Mouse (Mus musculus): ENCODE measurements around the gene Rpp25. TPM values are rescaled to one million over a fixed set of nuclear protein-coding genes. Genes with fewer than 3 reads are reported as not detected.
A peak's percentile ranks its signal among the peaks of the same experiment; 100 is the strongest.

The Rpp25 gene
- total and polyA plus RNA-seq, 3 experiments, result 2.9 to 10.8 (median 5.4) TPM

DNA sequence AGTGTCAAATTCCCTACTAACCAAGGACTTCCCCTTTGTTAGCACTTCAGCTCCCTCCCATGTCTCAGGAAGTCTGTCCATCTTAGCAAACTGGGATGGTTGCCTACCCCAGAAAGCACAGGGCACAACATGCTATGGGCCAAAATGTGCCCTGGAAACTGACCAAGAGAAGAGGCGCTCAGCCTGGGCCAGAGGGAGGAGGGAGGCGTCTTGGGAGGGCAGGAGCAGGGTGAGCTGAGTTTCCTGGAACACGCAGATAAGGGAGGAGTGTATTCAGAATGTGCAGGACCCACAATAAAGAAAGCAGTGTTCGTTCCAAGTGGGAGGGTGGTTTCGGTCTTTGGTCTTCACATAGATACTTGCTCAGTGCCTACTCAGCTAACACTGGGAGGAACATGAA is 43.5 kb downstream of the Rpp25 start:
- no peaks in the 10 kb centered on the region for H3K9me3 ChIP-seq (replicated peaks)
- peaks cover 27% of the 10 kb centered on the region for H3K4me1 ChIP-seq (ENCODE audit: insufficient read depth, low read depth, low read length)
- no peak for DNase-seq (ENCODE audit: low spot score)
- H3K27me3 ChIP-seq (ENCODE audit: insufficient read depth, low read length), result no peaks in the 10 kb centered on the region
- ATAC-seq (ENCODE audit: extremely low read depth, insufficient number of reproducible peaks, low FRiP score, poor library complexity, severe bottlenecking), result no peak
- H3K36me3 ChIP-seq (replicated peaks), result peaks cover 85% of the 10 kb centered on the region
- TF ChIP-seq TAL1 (conservative IDR thresholded peaks at IDR 0.05; ENCODE audit: low read depth, low read length), result no peak
- no peak for TF ChIP-seq POLR2AphosphoS5 (IDR thresholded peaks at IDR 0.05; ENCODE audit: insufficient replicate concordance, low read depth, low read length)
- TF ChIP-seq CTCF (IDR thresholded peaks at IDR 0.05; ENCODE audit: low read depth, low read length), result no peak
- no peak for TF ChIP-seq GATA1 (IDR thresholded peaks at IDR 0.05; ENCODE audit: borderline replicate concordance, low read length)
- no peak for TF ChIP-seq GATA2 (IDR thresholded peaks at IDR 0.05; ENCODE audit: borderline replicate concordance, low read depth, low read length)
- no peak overlapping the region for H3K4me3 ChIP-seq (ENCODE audit: low read depth, low read length)

DNA sequence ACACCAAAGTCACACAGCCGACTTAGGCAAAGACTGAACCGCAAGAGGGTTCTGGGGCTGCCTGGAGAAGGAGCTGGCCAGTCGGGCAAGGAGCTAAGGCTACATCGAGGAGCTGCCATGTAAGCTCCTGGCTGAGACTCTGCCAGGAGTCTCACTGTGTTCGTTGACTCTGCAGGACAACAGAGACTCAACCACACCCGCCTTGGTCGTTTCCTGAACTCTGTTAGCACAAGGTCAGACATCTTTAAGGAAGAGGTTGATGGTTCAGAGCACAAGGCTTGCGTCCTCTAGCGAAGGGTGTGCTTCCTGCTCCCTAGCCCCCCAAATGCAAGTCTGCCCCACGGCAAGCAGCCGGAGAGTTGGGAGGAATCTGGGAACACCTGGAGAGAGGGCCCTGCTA is 44.0 kb downstream of the Rpp25 start:
- no peak for DNase-seq (ENCODE audit: low spot score)
- Histone ChIP-seq H3K27me3 (ENCODE audit: insufficient read depth, low read length) (no peaks in the 10 kb centered on the region), H3K4me1 (ENCODE audit: insufficient read depth, low read depth, low read length) (peaks cover 29% of the 10 kb centered on the region), H3K36me3 (replicated peaks) (peaks cover 79% of the 10 kb centered on the region), H3K4me3 (ENCODE audit: low read depth, low read length) (no peak overlapping the region), H3K9me3 (replicated peaks) (no peaks in the 10 kb centered on the region)
- no peak for TF ChIP-seq POLR2AphosphoS5 (IDR thresholded peaks at IDR 0.05; ENCODE audit: insufficient replicate concordance, low read depth, low read length)
- no peak for TF ChIP-seq TAL1 (conservative IDR thresholded peaks at IDR 0.05; ENCODE audit: low read depth, low read length)
- TF ChIP-seq GATA1 (IDR thresholded peaks at IDR 0.05; ENCODE audit: borderline replicate concordance, low read length), result no peak
- TF ChIP-seq CTCF (IDR thresholded peaks at IDR 0.05; ENCODE audit: low read depth, low read length), result no peak
- TF ChIP-seq GATA2 (IDR thresholded peaks at IDR 0.05; ENCODE audit: borderline replicate concordance, low read depth, low read length), result no peak
- ATAC-seq (ENCODE audit: extremely low read depth, insufficient number of reproducible peaks, low FRiP score, poor library complexity, severe bottlenecking), result no peak

DNA sequence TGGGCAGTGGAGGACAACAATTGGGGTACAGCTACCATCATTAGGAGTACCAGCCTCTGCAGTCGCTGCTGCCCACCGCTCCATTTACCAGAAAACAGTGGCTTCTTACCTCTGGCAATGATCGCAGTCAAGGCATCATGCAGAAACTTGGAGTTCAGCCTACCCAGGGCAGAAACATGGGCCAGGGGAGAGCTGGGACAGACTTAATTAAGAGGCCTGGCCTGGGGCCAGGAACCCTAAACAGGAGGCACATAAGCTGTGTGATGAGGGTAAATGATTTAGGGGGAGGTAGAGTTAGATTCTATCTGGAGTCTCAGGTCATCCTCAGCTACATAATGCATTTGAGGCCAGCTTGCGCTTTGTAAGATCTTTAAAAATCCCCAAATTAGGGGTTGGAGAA is 45.4 kb downstream of the Rpp25 start:
- no peak for DNase-seq (ENCODE audit: low spot score)
- H3K4me1 ChIP-seq (ENCODE audit: insufficient read depth, low read depth, low read length), result peaks cover 37% of the 10 kb centered on the region

DNA sequence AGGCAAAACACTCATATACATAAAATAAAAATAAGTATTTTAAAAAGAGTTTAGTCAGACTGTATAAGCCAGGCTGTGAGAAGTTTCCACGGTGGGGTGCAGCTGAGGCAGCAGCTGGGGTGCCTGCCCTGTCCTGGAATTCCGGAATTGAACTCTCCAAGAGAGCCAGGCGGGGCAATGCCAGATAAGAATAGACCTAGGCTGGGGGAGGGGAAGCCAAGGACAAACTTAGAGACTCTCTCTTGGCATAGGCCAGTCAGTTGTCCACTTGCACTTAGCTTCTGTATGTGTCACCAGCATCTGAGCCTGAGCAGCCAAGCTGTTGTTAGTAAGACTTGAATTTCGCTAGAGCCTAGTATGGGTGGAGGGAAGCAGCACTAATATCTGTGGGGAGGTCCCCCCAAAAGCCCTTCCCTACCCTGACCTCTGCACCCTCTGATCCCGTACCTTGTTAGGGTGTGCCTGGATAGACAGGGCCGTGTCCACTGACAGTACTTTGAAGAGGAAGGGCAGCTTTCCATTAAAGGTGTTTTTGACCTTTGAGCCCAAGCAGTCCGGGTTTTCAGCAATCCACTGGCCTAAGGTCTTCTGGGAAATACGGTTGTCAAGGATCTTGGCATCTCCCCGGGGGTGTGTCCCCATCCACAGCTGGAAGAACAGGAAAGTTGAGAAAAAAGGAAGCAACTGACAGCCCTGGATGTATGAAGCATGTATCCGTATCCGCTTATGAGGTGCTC is 46.5 kb downstream of the Rpp25 start:
- peaks cover 55% of the 10 kb centered on the region for H3K36me3 ChIP-seq (replicated peaks)
- DNase-seq (ENCODE audit: low spot score) (no peak), ATAC-seq (ENCODE audit: extremely low read depth, insufficient number of reproducible peaks, low FRiP score, poor library complexity, severe bottlenecking) (no peak)
- TF ChIP-seq POLR2AphosphoS5 (IDR thresholded peaks at IDR 0.05; ENCODE audit: insufficient replicate concordance, low read depth, low read length), result no peak
- TF ChIP-seq TAL1 (conservative IDR thresholded peaks at IDR 0.05; ENCODE audit: low read depth, low read length), result no peak
- no peak for TF ChIP-seq GATA1 (IDR thresholded peaks at IDR 0.05; ENCODE audit: borderline replicate concordance, low read length)
- no peak for TF ChIP-seq GATA2 (IDR thresholded peaks at IDR 0.05; ENCODE audit: borderline replicate concordance, low read depth, low read length)
- TF ChIP-seq CTCF (IDR thresholded peaks at IDR 0.05; ENCODE audit: low read depth, low read length), result no peak
- no peaks in the 10 kb centered on the region for H3K9me3 ChIP-seq (replicated peaks)
- H3K4me3 ChIP-seq (ENCODE audit: low read depth, low read length), result no peak overlapping the region
- peaks cover 39% of the 10 kb centered on the region for H3K4me1 ChIP-seq (ENCODE audit: insufficient read depth, low read depth, low read length)
- peaks cover 2% of the 10 kb centered on the region; the same call in 1 of the 2 replicates for H3K27me3 ChIP-seq (ENCODE audit: insufficient read depth, low read length)

More for the DNA sequence above, 45.4 kb downstream of the Rpp25 start:
- Histone ChIP-seq H3K36me3 (replicated peaks) (peaks cover 66% of the 10 kb centered on the region), H3K4me3 (ENCODE audit: low read depth, low read length) (no peak overlapping the region), H3K9me3 (replicated peaks) (no peaks in the 10 kb centered on the region), H3K27me3 (ENCODE audit: insufficient read depth, low read length) (peaks cover 2% of the 10 kb centered on the region; the same call in 1 of the 2 replicates)
- TF ChIP-seq CTCF (IDR thresholded peaks at IDR 0.05; ENCODE audit: low read depth, low read length) (no peak), GATA2 (IDR thresholded peaks at IDR 0.05; ENCODE audit: borderline replicate concordance, low read depth, low read length) (no peak), POLR2AphosphoS5 (IDR thresholded peaks at IDR 0.05; ENCODE audit: insufficient replicate concordance, low read depth, low read length) (no peak), GATA1 (IDR thresholded peaks at IDR 0.05; ENCODE audit: borderline replicate concordance, low read length) (no peak), TAL1 (conservative IDR thresholded peaks at IDR 0.05; ENCODE audit: low read depth, low read length) (no peak)
- no peak for ATAC-seq (ENCODE audit: extremely low read depth, insufficient number of reproducible peaks, low FRiP score, poor library complexity, severe bottlenecking)

DNA sequence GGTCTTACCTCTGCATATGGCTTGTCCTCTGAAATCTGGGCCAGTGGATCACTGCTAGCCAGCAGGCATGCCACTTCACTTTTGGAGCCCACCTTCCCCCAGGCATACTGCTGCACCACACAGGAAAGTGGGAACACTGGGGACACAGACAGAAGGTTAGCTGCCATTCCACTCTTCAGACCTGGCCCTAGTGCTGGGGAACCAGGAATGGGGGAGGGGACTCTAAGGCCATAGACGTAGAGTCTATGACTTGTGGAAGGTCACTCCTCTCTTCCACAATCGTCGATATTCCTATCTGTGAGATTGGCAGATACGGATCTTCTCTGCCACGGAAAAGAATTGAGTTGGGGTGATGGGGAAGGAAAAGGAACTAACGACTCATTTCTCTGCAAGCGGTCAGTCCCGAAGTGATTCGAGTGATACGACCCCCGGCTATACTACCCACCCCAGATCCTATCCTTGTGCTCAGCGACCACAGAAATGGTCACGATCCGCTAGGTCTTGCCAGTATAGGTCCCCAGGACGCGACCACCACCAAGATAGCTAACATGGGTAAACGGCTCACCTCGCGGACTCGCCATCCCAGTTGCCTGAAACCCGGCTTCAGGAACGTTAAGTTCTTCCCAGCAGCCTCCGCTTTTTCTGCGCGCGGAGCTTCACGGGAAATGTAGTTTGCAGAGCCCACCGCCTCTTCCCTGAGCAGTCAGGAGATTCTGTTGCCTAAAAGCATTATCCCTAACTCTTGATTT is 48.5 kb downstream of the Rpp25 start, which contains the start of gene Mpi:
Gene Mpi, minus strand, starts transcription at position 625 of the 749 bp plus-strand sequence.
- Histone ChIP-seq H3K27me3 (ENCODE audit: insufficient read depth, low read length) (peaks cover 2% of the 10 kb centered on the region; the same call in 1 of the 2 replicates), H3K9me3 (replicated peaks) (no peaks in the 10 kb centered on the region), H3K4me3 (ENCODE audit: low read depth, low read length) (peak within 1 kb of the TSS; percentile 76), H3K36me3 (replicated peaks) (peaks cover 36% of the 10 kb centered on the region), H3K4me1 (ENCODE audit: insufficient read depth, low read depth, low read length) (peaks cover 36% of the 10 kb centered on the region)
- ATAC-seq (ENCODE audit: extremely low read depth, insufficient number of reproducible peaks, low FRiP score, poor library complexity, severe bottlenecking) (no peak), DNase-seq (ENCODE audit: low spot score) (peak; percentile 62)
- TF ChIP-seq POLR2AphosphoS5 (IDR thresholded peaks at IDR 0.05; ENCODE audit: insufficient replicate concordance, low read depth, low read length), result no peak
- TF ChIP-seq GATA2 (IDR thresholded peaks at IDR 0.05; ENCODE audit: borderline replicate concordance, low read depth, low read length), result no peak
- TF ChIP-seq CTCF (IDR thresholded peaks at IDR 0.05; ENCODE audit: low read depth, low read length), result no peak
- TF ChIP-seq TAL1 (conservative IDR thresholded peaks at IDR 0.05; ENCODE audit: low read depth, low read length), result no peak
- TF ChIP-seq GATA1 (IDR thresholded peaks at IDR 0.05; ENCODE audit: borderline replicate concordance, low read length), result no peak

DNA sequence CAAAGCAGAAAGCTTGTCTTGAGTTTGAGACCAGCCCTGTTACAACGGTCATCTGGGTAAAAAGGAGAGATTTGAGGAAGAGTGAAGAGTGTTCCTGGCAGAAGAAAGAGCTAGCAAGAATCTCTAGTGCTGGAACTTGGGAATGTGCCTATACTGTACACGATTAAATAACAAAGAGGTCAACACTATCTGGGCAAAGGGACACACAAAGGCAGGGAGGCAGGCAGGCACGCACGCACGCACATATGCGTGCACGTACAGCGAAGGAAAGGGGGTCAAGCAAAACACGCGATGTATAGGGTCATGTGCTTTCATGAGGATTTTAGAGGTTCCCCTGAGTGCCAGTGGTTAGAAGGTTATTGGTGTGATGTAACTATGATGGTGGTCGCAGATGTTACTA is 49.3 kb downstream of the Rpp25 start:
- no peaks in the 10 kb centered on the region for H3K9me3 ChIP-seq (replicated peaks)
- TF ChIP-seq TAL1 (conservative IDR thresholded peaks at IDR 0.05; ENCODE audit: low read depth, low read length) (no peak), GATA2 (IDR thresholded peaks at IDR 0.05; ENCODE audit: borderline replicate concordance, low read depth, low read length) (no peak), CTCF (IDR thresholded peaks at IDR 0.05; ENCODE audit: low read depth, low read length) (no peak), POLR2AphosphoS5 (IDR thresholded peaks at IDR 0.05; ENCODE audit: insufficient replicate concordance, low read depth, low read length) (no peak), GATA1 (IDR thresholded peaks at IDR 0.05; ENCODE audit: borderline replicate concordance, low read length) (no peak)
- peaks cover 28% of the 10 kb centered on the region for H3K36me3 ChIP-seq (replicated peaks)
- H3K27me3 ChIP-seq (ENCODE audit: insufficient read depth, low read length), result peaks cover 2% of the 10 kb centered on the region; the same call in 1 of the 2 replicates
- peaks cover 28% of the 10 kb centered on the region for H3K4me1 ChIP-seq (ENCODE audit: insufficient read depth, low read depth, low read length)
- H3K4me3 ChIP-seq (ENCODE audit: low read depth, low read length), result no peak overlapping the region
- DNase-seq (ENCODE audit: low spot score) (no peak), ATAC-seq (ENCODE audit: extremely low read depth, insufficient number of reproducible peaks, low FRiP score, poor library complexity, severe bottlenecking) (no peak)

Data from G1E (cell line).